Mouse (Mus musculus): ENCODE results near the gene Mmrn1.

DNA sequence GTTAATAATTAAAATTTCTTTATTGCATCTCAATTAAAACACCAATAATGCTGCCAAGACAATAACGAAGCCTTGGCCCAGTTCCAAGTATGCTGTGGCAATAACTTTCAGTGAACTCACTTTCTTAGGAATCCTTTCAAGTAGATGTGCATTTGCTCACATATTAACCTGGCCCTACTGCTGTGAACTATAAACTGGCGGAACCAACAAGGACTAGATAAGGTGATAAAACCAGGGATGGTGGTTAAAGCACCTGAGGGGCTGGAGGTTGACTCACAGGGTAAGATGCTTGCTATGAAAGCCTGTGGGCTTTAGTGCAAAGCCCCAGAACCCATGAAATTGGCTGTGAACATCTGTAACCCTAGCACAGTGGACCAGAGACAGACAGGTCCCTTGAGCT lies 54.3 kb downstream of the Mmrn1 start:
- no peak for TF ChIP-seq POLR2A (IDR thresholded peaks at IDR 0.05; ENCODE audit: insufficient read depth, low read length)
- no peak for TF ChIP-seq CTCF (IDR thresholded peaks at IDR 0.05; ENCODE audit: low read depth, low read length)
- TF ChIP-seq EP300 (IDR thresholded peaks at IDR 0.05; ENCODE audit: insufficient read depth, low read depth, low read length), result no peak
